Mouse (Mus musculus): ENCODE data around the gene Col27a1.

The Col27a1 gene

DNA sequence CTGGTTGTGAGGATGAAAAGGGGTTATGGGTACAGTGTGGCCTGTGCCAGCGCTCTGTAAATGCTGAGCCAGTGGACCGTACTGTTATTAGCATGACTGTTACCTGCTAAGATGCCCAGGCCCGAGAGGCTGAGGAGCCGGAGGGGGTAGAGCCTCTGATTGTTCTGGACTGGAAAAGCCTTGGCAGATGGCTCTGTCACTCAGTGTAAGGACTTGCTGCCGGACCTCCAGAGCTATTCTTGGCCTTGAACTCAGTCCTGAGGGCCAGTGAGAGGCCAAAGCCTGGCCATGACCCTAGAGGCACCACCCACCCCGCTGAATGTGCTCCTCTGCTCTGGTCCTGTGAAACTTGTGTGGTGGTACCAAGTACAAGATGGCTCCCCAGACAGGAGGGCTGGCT is 52.5 kb downstream of the Col27a1 start:
- DNase-seq = no peak

DNA sequence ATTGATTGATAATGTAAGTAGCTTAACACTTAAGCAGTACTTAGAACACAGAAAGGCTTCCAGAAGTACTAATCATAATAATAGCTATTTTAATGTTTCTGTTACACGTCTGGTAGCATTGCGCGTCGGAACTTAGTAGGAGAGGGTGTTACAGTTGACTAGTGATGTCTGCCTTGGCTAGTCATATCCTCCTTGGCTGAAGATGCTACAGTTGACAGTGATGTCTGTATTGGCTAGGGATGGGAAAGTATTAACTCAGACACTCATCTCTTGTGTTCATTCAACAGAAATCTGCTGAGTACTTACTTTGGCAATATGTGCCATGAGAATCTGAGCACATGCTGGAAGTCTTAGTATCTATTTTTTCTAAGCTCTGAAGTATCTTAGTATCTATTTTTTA is 53.3 kb downstream of the Col27a1 start:
- DNase-seq = no peak

DNA sequence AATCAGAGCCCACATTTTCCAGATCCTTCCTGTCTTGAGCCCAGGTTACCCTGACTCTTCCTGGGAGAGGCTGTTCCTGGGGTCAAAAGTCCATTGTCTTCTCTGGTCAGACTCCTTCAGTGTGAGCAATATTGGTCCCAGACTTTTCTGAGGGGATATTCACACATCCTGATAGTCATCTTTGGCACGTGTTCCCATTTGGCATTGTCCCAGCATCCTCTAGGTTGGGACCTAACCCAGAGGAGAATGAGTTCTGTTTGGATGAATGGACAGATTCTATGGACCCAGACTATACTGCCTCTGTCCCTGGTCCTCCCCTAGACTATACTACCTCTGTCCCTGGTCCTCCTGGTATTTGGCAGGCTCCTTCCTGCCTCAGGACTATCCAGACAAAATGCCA is 53.8 kb downstream of the Col27a1 start:
- DNase-seq = no peak

DNA sequence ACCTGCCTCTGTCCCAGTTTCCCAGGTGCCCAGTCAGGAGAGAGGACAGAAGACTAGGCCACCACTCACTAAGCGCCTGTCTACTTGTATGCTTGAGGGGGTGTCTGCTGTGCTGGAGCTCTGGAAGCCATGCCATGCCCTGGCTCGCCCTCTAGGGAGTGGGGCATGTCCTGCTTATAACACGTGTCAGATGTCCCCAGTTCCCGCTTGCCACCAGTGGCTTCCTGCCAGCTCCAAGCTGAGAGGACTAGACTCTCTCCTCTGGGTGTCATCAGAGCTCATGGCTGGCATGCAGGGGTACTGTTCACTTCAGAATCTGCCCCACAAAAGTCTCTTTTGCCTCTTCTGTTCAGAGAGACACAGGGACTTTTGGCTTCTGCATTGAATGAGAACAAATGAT is 55.0 kb downstream of the Col27a1 start:
- no peak for DNase-seq

DNA sequence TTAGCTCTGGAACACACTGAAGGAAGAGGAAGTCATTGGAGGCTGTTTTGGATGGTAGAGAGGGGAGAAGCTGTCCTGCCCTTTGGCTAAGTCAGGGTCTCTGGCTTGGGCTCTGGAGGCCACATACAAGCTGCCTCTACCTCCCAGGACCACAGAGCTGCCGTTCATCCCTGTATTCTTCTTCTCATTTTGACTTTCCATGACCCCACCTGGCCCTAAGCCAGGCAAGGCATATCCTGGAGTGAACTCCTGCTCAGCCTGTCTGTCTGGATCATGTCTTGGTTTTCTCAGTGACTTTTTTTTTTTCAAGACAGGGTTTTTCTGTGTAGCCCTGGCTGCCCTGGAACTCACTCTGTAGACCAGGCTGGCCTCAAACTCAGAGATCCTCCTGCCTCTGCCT is 60.7 kb downstream of the Col27a1 start:
- DNase-seq = no peak

DNA sequence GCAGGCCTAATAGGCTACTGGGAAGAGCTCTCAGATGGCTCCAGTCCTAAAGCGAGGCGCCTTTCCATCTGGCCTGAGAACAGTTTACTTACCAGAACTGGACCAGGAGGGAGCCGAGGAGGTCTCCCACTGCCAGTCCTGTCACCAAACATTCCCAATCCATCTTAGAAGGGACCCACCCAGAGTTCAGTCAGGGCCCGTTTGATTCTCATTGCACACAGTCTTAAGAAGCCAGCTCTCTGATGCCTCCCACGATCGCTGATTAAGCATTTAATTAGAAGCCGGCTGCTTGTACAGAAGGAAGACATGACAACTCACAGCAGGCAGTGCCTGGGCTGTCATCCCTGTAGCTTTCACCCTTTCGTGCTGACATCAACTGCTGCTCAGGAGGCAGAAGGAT is 61.4 kb downstream of the Col27a1 start:
- DNase-seq = no peak

DNA sequence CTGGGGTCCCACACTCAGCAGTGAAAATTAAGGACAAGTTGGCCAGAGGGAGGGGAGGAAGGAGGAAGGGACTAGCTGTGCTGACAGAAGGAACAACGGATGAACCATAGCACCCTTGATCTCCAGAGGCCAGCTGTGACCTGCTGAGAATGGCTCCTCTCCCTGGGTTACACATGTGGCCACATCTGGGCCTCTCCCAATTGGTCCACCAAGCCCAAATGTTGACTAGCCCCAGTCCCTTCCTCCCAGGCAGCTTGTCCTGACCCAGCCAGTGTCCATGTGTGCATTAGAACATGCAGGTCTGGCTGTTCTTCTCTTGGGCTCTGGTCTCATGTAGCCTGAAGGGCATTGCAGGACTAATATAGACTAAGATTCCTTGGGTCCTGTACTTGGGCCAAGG is 62.8 kb downstream of the Col27a1 start:
- no peak for DNase-seq

DNA sequence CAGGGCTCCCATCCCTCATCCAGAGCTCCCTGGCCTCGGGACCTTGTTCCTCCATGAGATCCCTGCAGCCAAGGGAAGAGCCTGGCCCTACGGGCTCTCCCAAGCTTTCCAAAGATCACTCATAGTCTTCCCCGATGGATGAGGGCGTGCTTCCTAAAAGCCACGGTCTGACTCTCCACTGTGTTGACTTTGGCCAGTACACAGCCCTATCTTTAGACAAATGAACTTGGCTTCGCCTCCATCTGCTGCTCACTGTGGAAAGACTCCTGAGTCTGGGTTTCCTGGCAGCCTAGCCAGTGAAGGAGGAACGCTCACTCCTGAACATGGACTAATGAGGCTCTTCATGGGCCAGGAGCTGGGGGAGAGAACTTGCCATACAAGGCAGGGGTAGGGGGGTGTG is 65.0 kb downstream of the Col27a1 start:
- DNase-seq = no peak

DNA sequence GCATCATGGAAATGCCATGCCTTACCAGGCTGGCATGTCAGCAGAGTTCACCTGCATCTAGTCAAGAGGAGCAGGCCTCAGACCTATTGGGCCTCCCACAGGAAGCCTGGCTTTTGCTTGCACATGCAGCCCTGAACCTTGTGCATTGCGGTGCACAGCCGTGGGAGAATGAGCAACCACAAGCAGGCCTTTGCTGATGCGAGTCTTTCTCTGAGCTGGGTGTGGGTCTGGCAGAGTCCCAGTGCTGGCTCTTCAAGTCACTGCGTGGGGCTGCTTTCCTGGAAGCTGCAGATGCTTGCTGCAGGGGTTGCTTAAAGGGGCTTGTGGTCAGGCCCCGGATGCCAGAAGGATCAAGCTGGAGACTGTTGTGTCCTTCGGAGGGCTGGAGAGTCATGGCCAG is 67.9 kb downstream of the Col27a1 start:
- no peak for DNase-seq

DNA sequence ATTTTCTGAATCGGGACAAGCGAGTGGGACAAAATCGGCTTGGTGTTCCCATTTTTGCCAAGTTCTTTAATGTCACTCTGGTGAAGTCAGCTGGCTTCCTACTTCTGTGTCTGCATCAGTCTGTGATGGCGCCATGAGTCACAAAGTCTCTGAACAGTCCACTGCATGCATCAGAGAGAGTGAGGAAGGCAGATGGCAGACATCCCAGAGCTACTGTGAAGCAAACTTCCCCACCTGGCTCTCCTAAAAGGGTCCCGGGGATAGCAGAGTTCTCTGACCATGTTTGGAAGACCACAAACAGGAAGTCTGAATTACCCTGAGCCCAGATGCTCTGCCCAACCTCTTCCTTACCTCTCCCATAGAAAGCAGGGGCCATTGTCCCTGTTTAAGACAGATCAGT is 69.5 kb downstream of the Col27a1 start:
- peak; percentile 29 for DNase-seq

DNA sequence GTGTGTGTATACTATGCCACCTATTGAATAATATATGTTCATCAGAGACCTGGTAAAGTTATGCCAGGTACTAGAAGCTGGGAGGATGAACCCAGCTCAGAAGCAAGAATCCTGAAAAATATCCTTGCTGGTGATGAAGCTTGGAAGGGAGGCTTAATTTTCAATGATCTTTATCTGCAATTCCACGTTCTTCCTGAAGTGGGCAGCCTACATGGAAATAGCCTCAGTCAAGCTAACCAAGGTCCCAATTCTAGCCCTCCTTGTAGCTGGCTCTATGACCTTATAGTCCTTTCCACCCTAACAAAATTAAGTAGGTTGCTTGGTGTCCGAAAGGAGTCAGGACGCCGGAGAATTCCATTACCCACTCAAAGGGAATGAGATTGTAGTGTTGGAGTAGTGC is 72.2 kb downstream of the Col27a1 start:
- no peak for DNase-seq

DNA sequence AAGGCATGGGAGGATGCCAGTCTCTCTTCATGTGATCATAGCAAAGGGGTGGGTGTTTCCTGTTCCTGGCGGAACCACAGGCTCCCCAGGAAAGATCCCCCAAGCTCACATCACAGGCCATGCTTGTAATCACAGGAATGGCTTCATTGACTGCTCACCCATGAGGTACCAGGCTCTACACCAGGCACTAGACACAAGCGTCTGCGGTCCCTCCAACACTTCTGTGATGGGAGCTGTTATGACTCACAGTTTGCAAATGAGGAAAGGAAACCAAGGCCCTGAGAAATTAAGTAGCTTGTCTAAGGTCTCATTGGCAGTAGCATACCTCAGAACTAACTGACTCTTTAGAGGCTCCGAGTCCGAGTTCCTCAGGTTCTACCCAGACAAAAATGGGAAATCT is 74.7 kb downstream of the Col27a1 start:
- DNase-seq = no peak

DNA sequence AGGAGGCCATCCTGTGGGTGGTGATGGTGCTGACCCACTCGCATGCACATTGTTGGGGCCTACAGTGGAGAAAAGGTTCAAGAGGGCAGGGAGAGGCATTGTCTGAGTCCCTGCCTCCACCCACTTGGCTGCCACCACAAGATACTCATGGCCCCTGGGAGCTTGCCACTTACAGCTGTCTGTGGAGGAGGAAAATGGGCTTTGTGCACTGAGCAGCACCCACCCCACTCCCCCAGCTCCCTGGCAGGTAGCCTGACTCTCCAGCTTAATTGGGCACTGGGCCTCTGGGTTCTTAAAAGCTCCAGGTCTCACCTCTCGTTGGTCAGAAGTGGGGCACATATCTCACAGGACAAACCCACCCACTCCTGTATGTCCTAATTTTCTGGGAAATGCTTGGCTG is 76.3 kb downstream of the Col27a1 start:
- DNase-seq = no peak

DNA sequence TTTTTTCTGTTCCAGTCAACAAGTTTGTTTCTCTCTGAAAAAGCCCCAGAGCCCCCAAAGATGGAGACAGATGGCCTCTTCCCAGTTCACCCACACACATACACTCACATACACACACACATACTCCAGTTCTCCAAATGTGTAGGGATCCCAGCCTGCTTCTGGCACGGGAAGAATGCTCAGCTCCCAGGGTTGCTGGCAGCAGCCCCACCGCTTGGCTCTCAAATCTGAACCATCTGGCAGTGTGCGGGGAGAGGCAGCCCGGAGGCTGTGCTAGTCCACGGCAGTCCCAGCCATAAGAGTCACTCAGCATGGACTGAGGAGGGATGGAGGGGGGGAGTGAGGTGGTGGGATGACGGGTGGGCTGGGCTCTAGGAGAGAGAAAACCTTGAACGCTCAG is 77.3 kb downstream of the Col27a1 start:
- peak; percentile 92 for DNase-seq

DNA sequence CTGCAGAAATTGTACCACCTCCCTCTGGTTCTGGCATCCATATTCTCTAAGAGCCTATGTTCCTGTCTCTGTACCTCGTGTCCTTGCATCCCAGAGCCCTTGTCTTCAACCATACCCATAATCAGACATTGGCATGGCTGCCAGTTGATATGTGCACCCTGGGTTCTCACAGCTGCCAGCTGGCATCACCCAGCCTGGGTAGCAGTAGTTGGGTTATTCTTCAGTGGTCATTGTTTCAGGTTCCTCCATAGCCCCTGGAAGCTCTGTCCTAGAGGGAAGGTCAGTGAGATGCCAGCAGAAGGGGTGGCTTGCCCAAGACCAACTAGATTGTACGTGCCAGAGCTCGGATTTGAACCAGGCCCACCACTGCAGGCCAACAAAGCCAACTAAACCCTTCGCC is 77.9 kb downstream of the Col27a1 start:
- DNase-seq = no peak

DNA sequence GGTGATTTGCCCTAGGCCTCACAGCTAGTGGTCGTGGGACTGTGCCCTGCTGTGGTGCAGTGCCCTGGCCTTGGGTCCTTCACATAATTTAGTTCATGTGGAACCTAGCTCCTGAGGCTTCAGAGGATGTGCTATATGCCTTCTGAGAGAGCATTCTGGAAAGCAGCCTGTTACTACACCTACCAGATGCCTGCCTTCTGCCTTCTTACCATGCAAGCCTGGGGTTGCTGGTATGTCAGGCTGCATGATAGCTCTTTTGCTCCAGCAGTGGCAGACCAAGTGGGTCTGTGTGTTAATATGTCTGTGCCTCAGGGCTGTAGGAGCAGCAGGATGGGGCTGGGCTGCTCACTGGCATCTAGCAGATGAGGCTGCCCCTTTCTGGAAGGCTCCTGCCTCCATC is 81.8 kb downstream of the Col27a1 start:
- no peak for DNase-seq

DNA sequence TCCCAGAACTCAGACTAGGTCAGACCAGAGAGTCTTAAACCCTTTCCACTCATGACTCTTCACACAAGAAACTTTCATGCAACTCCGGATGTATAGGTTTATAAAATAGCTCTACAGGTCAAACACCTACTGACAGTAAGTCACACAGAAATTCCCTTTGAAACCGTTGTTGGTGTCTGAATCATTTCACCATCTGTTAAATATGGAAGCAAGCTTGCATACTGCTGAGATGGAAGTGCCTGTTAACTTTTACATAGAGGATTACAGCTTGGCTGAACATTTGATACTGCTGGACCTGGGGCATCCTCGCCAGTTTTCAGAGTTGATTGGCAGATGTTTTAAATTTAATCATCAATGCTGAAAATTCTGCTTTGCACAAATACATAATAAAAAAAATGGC is 82.5 kb downstream of the Col27a1 start:
- no peak for DNase-seq

DNA sequence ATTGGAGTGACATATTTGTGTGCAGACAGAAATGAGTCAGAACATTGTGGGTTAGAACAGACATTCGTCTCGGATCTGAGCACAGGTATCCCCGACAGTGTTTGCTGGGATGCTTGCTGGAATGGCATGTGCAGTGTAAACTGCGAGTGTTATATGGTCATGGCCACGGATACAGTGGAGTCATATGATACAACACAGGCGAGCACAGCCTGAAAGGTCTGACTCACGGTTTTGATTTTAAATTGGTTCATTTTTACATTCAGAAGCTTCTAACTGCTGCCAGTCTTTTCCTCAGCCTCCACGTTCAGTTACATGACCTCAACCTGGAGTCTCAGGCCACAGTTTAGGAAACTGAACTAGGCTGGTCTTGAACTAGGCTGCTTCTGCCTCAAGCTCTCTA is 83.1 kb downstream of the Col27a1 start:
- DNase-seq = no peak

DNA sequence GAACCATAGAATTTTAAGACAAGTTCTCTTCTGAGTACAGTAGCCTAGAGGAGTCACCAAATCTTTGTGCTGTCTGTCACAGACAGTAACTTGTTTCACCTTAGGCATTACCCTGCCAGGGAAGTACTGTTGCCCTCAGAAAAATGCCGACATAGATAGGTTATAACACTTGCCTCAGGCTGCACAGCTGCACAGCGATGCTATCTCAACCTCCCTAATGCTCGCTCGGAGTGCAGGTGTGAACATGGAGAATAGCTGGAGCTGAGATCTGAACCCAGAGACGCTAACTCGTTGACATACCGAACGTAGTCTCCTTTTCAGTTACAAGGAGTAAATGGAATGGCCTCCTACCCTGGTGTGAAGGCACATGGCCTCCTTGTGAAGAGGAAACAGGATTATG is 84.4 kb downstream of the Col27a1 start:
- no peak for DNase-seq

DNA sequence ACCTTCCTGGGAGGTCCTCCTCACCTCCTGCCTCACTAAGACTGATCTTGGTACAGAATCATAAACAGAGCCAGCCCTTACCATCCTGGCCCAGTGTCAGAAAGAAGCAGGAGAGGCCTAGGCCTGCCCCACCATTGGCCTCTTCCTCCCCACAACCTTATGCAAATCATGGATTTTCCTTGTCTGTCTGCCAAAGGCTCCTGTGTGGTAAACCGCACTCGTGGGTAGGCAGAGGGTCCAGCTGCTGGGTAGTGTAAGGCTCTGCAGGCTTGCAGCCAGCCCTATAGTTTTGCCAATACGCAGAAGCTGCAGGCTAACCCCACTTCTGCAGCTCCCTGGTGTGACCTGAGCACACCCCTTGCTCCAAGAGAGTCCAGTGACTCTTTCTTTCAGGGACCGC is 88.8 kb downstream of the Col27a1 start:
- no peak for DNase-seq

DNA sequence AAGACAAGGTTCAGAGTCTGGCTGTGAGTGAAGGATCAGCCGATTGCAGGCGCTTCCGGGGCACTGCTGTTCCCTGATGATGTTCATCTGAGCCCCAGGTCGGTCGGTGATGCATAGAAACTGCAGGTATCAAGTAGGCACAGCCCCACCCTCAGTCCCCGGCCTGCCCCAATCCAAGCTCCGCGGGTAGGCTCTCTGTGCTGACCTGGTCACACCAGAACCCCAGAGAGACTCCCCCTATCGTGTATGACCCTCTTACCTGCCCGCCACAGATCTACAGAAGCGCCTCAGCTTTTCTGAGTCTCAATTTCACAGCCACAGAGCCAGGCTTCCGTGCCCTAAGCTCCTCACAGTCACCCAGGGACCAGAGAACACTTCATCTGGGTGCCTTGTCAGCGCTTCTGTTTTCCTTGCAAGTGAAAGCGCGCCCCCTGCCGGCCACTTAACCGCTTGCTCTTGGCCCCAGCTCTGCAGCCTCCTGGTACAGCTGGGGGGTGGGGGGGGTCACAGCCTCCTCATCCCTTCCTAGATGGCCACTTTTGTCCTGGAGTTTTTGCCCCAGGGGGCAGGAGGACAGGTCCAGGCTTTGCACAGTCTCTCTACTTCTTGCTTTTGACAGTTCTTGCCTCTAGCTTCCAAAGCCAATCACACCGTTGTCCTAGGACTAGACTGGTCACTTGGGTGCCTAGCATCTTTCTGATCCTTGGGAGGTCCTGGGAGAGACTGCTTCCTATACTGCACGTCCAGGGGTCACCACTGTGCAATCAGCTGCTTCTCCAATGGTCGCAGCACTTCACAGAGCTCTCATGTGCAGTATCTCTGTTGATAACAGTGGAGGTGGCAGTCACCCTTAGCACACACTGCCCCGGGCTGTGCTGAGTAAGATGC is 93.6 kb downstream of the Col27a1 start:
- peak; percentile 80 for DNase-seq

DNA sequence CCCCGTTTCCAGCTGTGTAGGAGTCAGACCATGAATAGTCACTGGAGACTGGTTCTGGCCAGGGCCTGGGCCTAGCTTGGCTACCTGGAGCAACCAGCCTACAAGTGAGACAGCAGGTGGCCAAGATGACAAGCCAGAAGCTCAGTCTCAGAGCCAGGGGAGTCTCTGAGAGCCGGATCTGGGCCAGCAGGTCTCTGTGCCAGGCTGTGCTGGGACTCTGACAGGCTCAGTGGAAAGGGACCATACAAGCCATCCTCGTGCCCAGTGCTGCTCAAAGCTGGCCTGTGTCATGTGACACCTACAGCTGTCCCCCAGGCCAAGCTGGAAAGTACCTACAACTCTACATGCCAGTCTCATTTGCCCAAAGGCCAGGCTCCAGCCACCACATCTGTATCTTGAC is 94.5 kb downstream of the Col27a1 start:
- no peak for DNase-seq

DNA sequence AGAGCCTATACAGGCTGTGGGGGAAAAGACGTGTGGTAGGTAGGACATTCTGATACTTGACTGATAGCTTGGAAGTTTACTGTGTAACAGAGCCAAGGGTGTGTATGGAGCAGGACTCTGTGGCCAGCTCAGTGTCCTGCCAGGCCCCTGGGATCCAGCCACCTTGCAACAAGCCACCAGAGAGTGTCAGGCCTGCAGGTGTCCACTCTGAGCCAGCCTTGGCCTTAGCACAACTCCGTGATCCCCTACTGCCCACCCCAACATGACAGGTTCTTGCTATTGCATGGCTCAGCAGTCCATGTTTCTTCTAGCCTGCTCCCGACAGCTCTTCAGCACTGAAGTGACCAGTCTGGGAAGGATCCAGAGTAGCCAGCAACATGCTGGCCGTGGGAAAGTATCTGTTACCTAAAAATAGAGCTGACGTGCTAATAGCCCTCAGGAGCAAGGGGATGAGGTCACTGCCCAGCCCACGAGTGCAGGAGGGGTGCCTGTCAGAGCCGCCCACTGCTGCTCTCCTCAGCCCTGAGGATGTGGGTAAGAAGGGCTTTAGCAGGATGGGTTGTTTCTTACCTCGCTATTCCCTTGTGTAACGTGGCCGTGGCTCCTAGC is 96.5 kb downstream of the Col27a1 start:
- no peak for DNase-seq

DNA sequence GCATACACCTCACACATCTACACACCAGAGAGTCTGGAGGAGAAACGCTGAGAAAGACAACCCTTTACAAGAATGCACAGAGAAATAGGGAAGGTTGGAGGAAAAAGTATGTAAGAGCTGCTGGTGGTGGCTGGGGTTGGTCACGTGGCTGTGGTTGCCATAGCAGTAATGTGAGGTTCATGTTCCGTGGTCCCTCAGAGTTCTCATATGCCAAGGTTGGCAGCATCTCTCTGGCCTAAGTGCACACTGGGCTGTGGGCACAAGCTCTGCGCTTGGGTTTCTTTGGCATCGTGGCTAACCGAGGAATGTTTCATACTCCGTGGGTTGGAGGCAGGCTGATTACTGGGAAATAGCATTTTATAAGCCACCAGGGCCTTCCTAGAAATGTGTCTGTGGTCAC is 97.6 kb downstream of the Col27a1 start:
- no peak for DNase-seq

DNA sequence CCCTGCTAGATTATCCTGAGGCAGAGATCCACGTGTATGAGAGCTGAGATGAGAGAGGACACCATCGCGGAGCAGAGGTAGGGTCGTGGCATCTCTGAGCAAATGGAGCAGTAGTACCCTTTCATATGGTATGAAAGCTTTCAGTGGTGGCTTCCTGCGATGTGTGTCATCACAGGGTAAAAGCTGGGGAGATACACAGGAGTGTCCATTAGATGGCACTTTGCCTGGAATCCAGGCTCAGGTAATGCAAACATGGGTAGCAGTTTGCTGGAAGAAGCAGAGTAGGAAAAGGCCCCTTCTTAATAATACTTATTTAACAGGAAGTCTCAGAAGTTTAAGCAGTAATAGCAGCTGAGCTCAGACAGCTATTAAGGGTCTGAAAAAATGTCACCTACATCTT is 100.3 kb downstream of the Col27a1 start:
- no peak for DNase-seq

Data from right cerebral cortex, postnatal 25 days (tissue).